Comparison of ENCODE assay signal across 28 mouse cellular contexts in the genomic region with DNA sequence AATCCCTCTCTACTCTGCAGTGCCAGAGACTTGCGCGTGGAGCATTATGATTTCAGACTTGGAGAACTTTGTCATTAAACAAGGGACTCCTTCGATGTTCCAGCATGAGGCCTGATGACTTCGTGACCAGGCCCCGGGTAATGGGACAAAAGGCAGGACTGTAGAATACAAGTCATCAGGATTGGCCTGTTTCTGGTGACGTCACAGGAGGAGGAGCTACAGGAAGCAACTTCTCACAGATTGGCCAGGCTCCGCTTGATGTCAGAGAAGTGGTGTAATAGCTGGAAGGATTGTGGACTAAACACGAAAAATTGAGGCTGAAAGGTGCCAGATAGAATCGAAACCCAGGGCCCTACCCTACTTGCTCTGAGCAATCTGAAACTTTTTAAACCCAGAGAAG. TPM values are rescaled to one million over a fixed set of nuclear protein-coding genes. Genes with fewer than 3 reads are reported as not detected.
DNase-seq lines count a peak whose midpoint lies in the region; ATAC-seq and TF ChIP-seq lines count a peak whose summit lies in the region.
"Had no signal": no experiment of that assay in that cellular context is flagged by ENCODE, and none has a peak within 500 bp of the region (broad histone marks: within the 10 kb centered on the region; RNA-seq: fewer than 3 reads in every experiment).

No protein-coding gene starts in this region.

- no peak for TF ChIP-seq EP300 in MEL (IDR thresholded peaks at IDR 0.05; ENCODE audit: low read depth in 1 of 2, low read length in 2 of 2)

- peaks cover 6 to 28% of the 10 kb centered on the region in 2 experiments for H3K4me1 ChIP-seq in MEL (ENCODE audit: control insufficient read depth in 1 of 2, insufficient read depth in 2 of 2, low read length in 2 of 2)
- peaks cover 11% of the 10 kb centered on the region for H3K4me1 ChIP-seq in hindbrain, embryonic 16.5 days (ENCODE audit: control insufficient read depth, insufficient read depth, low read depth, low read length)
- peaks cover 5% of the 10 kb centered on the region; the same call in 1 of the 2 replicates for H3K4me1 ChIP-seq in thymus, adult 2 months (replicated peaks; ENCODE audit: control insufficient read depth, insufficient read depth, low read length)

- H3K9ac ChIP-seq in MEL (ENCODE audit: control insufficient read depth, low read depth, low read length, poor library complexity, severe bottlenecking): no peak overlapping the region
- no peak overlapping the region for H3K9ac ChIP-seq in hindbrain, embryonic 16.5 days (ENCODE audit: low read depth, low read length)
- H3K9ac ChIP-seq: embryonic facial prominence, embryonic 13.5 days; forebrain, embryonic 13.5 days; hindbrain, embryonic 12.5 days; hindbrain, embryonic 15.5 days; intestine, embryonic 15.5 days had no signal

- H3K4me2 ChIP-seq in hindbrain, embryonic 16.5 days (ENCODE audit: low read length): no peak overlapping the region
- H3K4me2 ChIP-seq: embryonic facial prominence, embryonic 13.5 days; forebrain, embryonic 13.5 days; heart, embryonic 11.5 days; hindbrain, embryonic 12.5 days; hindbrain, embryonic 15.5 days; intestine, embryonic 15.5 days had no signal

- H3K36me3 ChIP-seq in MEL (ENCODE audit: control insufficient read depth in 1 of 2, insufficient read depth in 2 of 2, low read length in 2 of 2): peaks cover 0 to 13% of the 10 kb centered on the region in 2 experiments; a peak in 2 of 4 replicates
- no peaks in the 10 kb centered on the region for H3K36me3 ChIP-seq in hindbrain, embryonic 16.5 days (ENCODE audit: control insufficient read depth, insufficient read depth, low read length)
- H3K36me3 ChIP-seq in thymus, adult 2 months (ENCODE audit: control insufficient read depth, insufficient read depth, low read length): no peaks in the 10 kb centered on the region
- H3K36me3 ChIP-seq: embryonic facial prominence, embryonic 10.5 days; embryonic facial prominence, embryonic 13.5 days; forebrain, embryonic 10.5 days; G1E; hindbrain, embryonic 12.5 days; hindbrain, embryonic 15.5 days; intestine, embryonic 15.5 days had no signal

- no peaks in the 10 kb centered on the region for H3K9me3 ChIP-seq in MEL (replicated peaks; ENCODE audit: insufficient read depth, low read length)
- no peaks in the 10 kb centered on the region for H3K9me3 ChIP-seq in hindbrain, embryonic 16.5 days (ENCODE audit: control insufficient read depth, low read length)
- H3K9me3 ChIP-seq: embryonic facial prominence, embryonic 13.5 days; forebrain, embryonic 13.5 days; G1E; hindbrain, embryonic 12.5 days; hindbrain, embryonic 15.5 days; intestine, embryonic 15.5 days had no signal

- 80% methylated on average over 9 of the region's 9 CpGs for WGBS in hindbrain, embryonic 16.5 days
- 84% methylated on average over 9 of the region's 9 CpGs for WGBS in thymus, adult 2 months

- no peak for ATAC-seq in hindbrain, embryonic 16.5 days
- ATAC-seq: CD4-positive, CD25-positive, alpha-beta regulatory T cell, adult 4 months; forebrain, embryonic 13.5 days; forebrain, embryonic 16.5 days; intestine, embryonic 15.5 days had no signal

- no peaks in the 10 kb centered on the region for H3K27me3 ChIP-seq in MEL (ENCODE audit: control insufficient read depth in 1 of 2, insufficient read depth in 2 of 2, low read length in 2 of 2)
- H3K27me3 ChIP-seq in hindbrain, embryonic 16.5 days (replicated peaks; ENCODE audit: control insufficient read depth, insufficient read depth, low read length): peaks cover 6% of the 10 kb centered on the region
- H3K27me3 ChIP-seq in thymus, adult 2 months (ENCODE audit: control insufficient read depth, insufficient read depth, low read length): no peaks in the 10 kb centered on the region

- TF ChIP-seq POLR2A in MEL (IDR thresholded peaks at IDR 0.05; ENCODE audit: control insufficient read depth in 1 of 2, insufficient read depth in 1 of 2, low read depth in 1 of 2, low read length in 2 of 2, poor library complexity in 1 of 2): no peak
- no peak for TF ChIP-seq POLR2A in thymus, adult 2 months (IDR thresholded peaks at IDR 0.05; ENCODE audit: control insufficient read depth, extremely low read depth, insufficient read depth, low read length, poor library complexity)

- H3K4me3 ChIP-seq in MEL (ENCODE audit: control insufficient read depth in 1 of 2, insufficient read depth in 1 of 2, low read depth in 2 of 2, low read length in 2 of 2): no peak overlapping the region
- H3K4me3 ChIP-seq in hindbrain, embryonic 16.5 days (ENCODE audit: low read length): no peak overlapping the region
- H3K4me3 ChIP-seq in thymus, adult 2 months (ENCODE audit: control insufficient read depth, insufficient read depth, low read length): no peak overlapping the region
- H3K4me3 ChIP-seq: embryonic facial prominence, embryonic 10.5 days; embryonic facial prominence, embryonic 13.5 days; erythroblast, embryonic 14.5 days; forebrain, embryonic 10.5 days; forebrain, embryonic 13.5 days; hindbrain, embryonic 12.5 days; hindbrain, embryonic 15.5 days; intestine, embryonic 15.5 days had no signal

- no peak for TF ChIP-seq CTCF in MEL (IDR thresholded peaks at IDR 0.05 in 2 of 3, conservative IDR thresholded peaks at IDR 0.05 in 1 of 3; ENCODE audit: control insufficient read depth in 1 of 3, insufficient read depth in 1 of 3, low read depth in 2 of 3, low read length in 3 of 3, poor library complexity in 1 of 3, severe bottlenecking in 1 of 3)
- TF ChIP-seq CTCF in thymus, adult 2 months (IDR thresholded peaks at IDR 0.05; ENCODE audit: borderline replicate concordance, control insufficient read depth, extremely low read depth, insufficient read depth, low read length, poor library complexity): no peak

- no peak overlapping the region for H3K27ac ChIP-seq in MEL (ENCODE audit: control insufficient read depth, low read depth, low read length)
- no peak overlapping the region for H3K27ac ChIP-seq in hindbrain, embryonic 16.5 days (ENCODE audit: low read depth, low read length)
- H3K27ac ChIP-seq in thymus, adult 2 months (ENCODE audit: control insufficient read depth, insufficient read depth, low read length): no peak overlapping the region
- H3K27ac ChIP-seq: embryonic facial prominence, embryonic 10.5 days; embryonic facial prominence, embryonic 13.5 days; forebrain, embryonic 10.5 days; forebrain, embryonic 13.5 days; hindbrain, embryonic 12.5 days; hindbrain, embryonic 15.5 days; intestine, embryonic 15.5 days had no signal

- H3K79me2 ChIP-seq in MEL (ENCODE audit: control insufficient read depth, insufficient read depth, low read length, poor library complexity): no peaks in the 10 kb centered on the region; the same call in 1 of the 2 replicates

- no peak for TF ChIP-seq RAD21 in MEL (IDR thresholded peaks at IDR 0.05; ENCODE audit: low read depth, low read length)

- peak; percentile 27 for DNase-seq in retina, postnatal 1 day
- no peak for DNase-seq in retina, embryonic 14.5 days (ENCODE audit: low spot score)
- peak; percentile 47 for DNase-seq in MEL (ENCODE audit: low read depth, low spot score)
- peak; percentile 56 for DNase-seq in ZHBTc4 (ENCODE audit: low read depth, low spot score)
- no peak for DNase-seq in thymus, adult 2 months
- no peak for DNase-seq in spleen, postnatal 14 days (ENCODE audit: low spot score in 2 of 2)
- DNase-seq: adrenal gland, adult 8-10 months; adrenal gland, postnatal 25 days; cerebellum, adult 11-12 months; cerebellum, adult 8-10 months; cerebellum, postnatal 10 days; cerebellum, postnatal 36 days; embryo, embryonic 11 days; gastrocnemius, postnatal 14 days; heart, adult 11 months had no signal

TF ChIP-seq in MEL, 35 proteins besides CTCF, POLR2A, EP300 and RAD21:
- TF ChIP-seq MXI1 (IDR thresholded peaks at IDR 0.05; ENCODE audit: low read depth, low read length) (no peak), ZMIZ1 (IDR thresholded peaks at IDR 0.05; ENCODE audit: low read depth, low read length) (no peak), MYB (IDR thresholded peaks at IDR 0.05; ENCODE audit: low read depth, low read length) (no peak)

RNA-seq across cellular contexts. Expression of a gene that starts 45.3 kb away (rescaled TPM):
- 3.3 and 5.4 TPM in 2 replicates for total RNA-seq in MEL (2012; rRNA removed)
- polyA plus RNA-seq in MEL (2012; ENCODE audit: insufficient read depth in 1 of 2, insufficient read length in 2 of 2, low read depth in 1 of 2, low replicate concordance in 2 of 2, missing spikeins in 1 of 2): 10 to 100 TPM in 1 of 2 experiments, not detected in 1; 17.6 TPM
- 12.3 and 12.9 TPM in 2 replicates for polyA plus RNA-seq in hindbrain, embryonic 16.5 days (2015; fragmentation: Nextera tagmentation; extraction: Ambion mirVana)
- 6.3 and 6.7 TPM in 2 replicates for polyA plus RNA-seq in thymus, adult 2 months (2012; rRNA removed)
- polyA plus RNA-seq: CD4-positive, CD25-positive, alpha-beta regulatory T cell, adult 4 months had no signal

Comparison
In these comparisons a context has a peak if more than half of its experiments do, and no peak if none do; other contexts are left out.
1. DNase-seq: peak in retina, postnatal 1 day (single experiment), MEL (single experiment) and ZHBTc4 (single experiment); none in retina, embryonic 14.5 days (single experiment), thymus, adult 2 months (single experiment) and spleen, postnatal 14 days (0 of 2).